ENCODE assay signal across 8 mouse cellular contexts in genomic region chr10:26376546-26377331, GRCm38 (mm10). TPM values are rescaled to one million over a fixed set of nuclear protein-coding genes. Genes with fewer than 3 reads are reported as not detected.
DNase-seq lines count a peak whose midpoint lies in the region; ATAC-seq lines count a peak whose summit lies in the region.

No protein-coding gene starts in this region.

- no peaks in the 10 kb centered on the region for H3K9me3 ChIP-seq in embryonic facial prominence, embryonic 14.5 days (ENCODE audit: control insufficient read depth, low read length)
- no peaks in the 10 kb centered on the region for H3K9me3 ChIP-seq in limb, embryonic 13.5 days

- peak; percentile 16 to 25 for DNase-seq in spleen, postnatal 36 days (ENCODE audit: low spot score in 2 of 2)
- no peak for DNase-seq in spleen, postnatal 4 days (ENCODE audit: low spot score in 2 of 2)
- DNase-seq in embryonic facial prominence, embryonic 14.5 days (ENCODE audit: low spot score): peak; percentile 24
- DNase-seq in retina, embryonic 14.5 days (ENCODE audit: low spot score): peak; percentile 15
- DNase-seq in MN1 (ENCODE audit: low spot score): no peak
- no peak for DNase-seq in layer of hippocampus, postnatal 36 days

- ATAC-seq in embryonic facial prominence, embryonic 14.5 days (ENCODE audit: low read depth): no peak
- ATAC-seq in limb, embryonic 13.5 days (ENCODE audit: low FRiP score, low read depth): no peak
- ATAC-seq in cerebellum, adult (ENCODE audit: insufficient number of reproducible peaks, low FRiP score, low TSS enrichment): no peak

- H3K9ac ChIP-seq in embryonic facial prominence, embryonic 14.5 days (ENCODE audit: low read depth, low read length): peak overlapping the region; percentile 96
- H3K9ac ChIP-seq in limb, embryonic 13.5 days: peak overlapping the region; percentile 99

- WGBS in embryonic facial prominence, embryonic 14.5 days: 32% methylated on average over 10 of the region's 10 CpGs
- 27% methylated on average over 10 of the region's 10 CpGs for WGBS in limb, embryonic 13.5 days

- peaks cover 8% of the 10 kb centered on the region; the same call in 1 of the 2 replicates for H3K4me1 ChIP-seq in embryonic facial prominence, embryonic 14.5 days (ENCODE audit: control insufficient read depth, insufficient read depth, low read length)
- H3K4me1 ChIP-seq in limb, embryonic 13.5 days: peaks cover 12% of the 10 kb centered on the region

- no peaks in the 10 kb centered on the region for H3K27me3 ChIP-seq in embryonic facial prominence, embryonic 14.5 days (replicated peaks; ENCODE audit: control insufficient read depth, insufficient read depth, low read length)
- H3K27me3 ChIP-seq in limb, embryonic 13.5 days: no peaks in the 10 kb centered on the region

- no peaks in the 10 kb centered on the region for H3K36me3 ChIP-seq in embryonic facial prominence, embryonic 14.5 days (ENCODE audit: control insufficient read depth, insufficient read depth, low read length)
- no peaks in the 10 kb centered on the region for H3K36me3 ChIP-seq in limb, embryonic 13.5 days

- peak overlapping the region; percentile 67 for H3K4me2 ChIP-seq in embryonic facial prominence, embryonic 14.5 days (ENCODE audit: low read depth, low read length)
- peak overlapping the region; percentile 74 for H3K4me2 ChIP-seq in limb, embryonic 13.5 days (replicated peaks)

- H3K4me3 ChIP-seq in embryonic facial prominence, embryonic 14.5 days (ENCODE audit: low read depth, low read length): peak overlapping the region; percentile 88
- H3K4me3 ChIP-seq in limb, embryonic 13.5 days: peak overlapping the region; percentile 88

- peak overlapping the region; percentile 96 for H3K27ac ChIP-seq in embryonic facial prominence, embryonic 14.5 days (replicated peaks; ENCODE audit: low read depth, low read length)
- H3K27ac ChIP-seq in limb, embryonic 13.5 days: peak overlapping the region; percentile 98; the same call in 1 of the 2 replicates

RNA-seq across cellular contexts. Expression of gene L3mbtl3, which starts 1.0 kb away (rescaled TPM):
- 13.6 and 17.1 TPM in 2 replicates for polyA plus RNA-seq in embryonic facial prominence, embryonic 14.5 days (2014; fragmentation: Nextera tagmentation; extraction: Ambion mirVana)
- polyA plus RNA-seq in limb, embryonic 13.5 days (2015; fragmentation: Nextera tagmentation; extraction: Ambion mirVana): 33.1 and 33.7 TPM in 2 replicates
- 10 to 100 TPM; 19.4 to 21.7 TPM for total RNA-seq in layer of hippocampus, postnatal 36 days (2021)

Comparison
In these comparisons a context has a peak if more than half of its experiments do, and no peak if none do; other contexts are left out.
1. DNase-seq: peak in spleen, postnatal 36 days (2 of 2), embryonic facial prominence, embryonic 14.5 days (single experiment) and retina, embryonic 14.5 days (single experiment); none in spleen, postnatal 4 days (0 of 2), MN1 (single experiment) and layer of hippocampus, postnatal 36 days (0 of 2).